Mouse (Mus musculus) bone marrow macrophage, adult 2 months (primary cell): ENCODE data around the gene Crybb3.

Experiments used
- CTCF ChIP-seq: IDR thresholded peaks from 2 replicates; pipeline ENCODE4 v1.5.1; 2012; ENCODE audit warnings: low read depth, mild to moderate bottlenecking, low read length, moderate library complexity
- POLR2A ChIP-seq: IDR thresholded peaks from 2 replicates; pipeline ENCODE4 v1.6.1; 2012; ENCODE audit warnings: mild to moderate bottlenecking, low read depth, low read length, borderline replicate concordance

GRCm38 (mm10) chr5:113128426-113128825 lies 47.0 kb upstream of the Crybb3 start:
- TF ChIP-seq POLR2A, result no peak
- no peak for TF ChIP-seq CTCF
